Mouse (Mus musculus) forebrain, postnatal 0 days (tissue): ENCODE data around the gene Bbs5. TPM values are rescaled to one million over a fixed set of nuclear protein-coding genes. Genes with fewer than 3 reads are reported as not detected.

ENCODE experiments used
- ATAC-seq: fragments of 200-750 bp; cut with Nextera tagmentation; 2 replicates; pipeline ENCODE4 v1.8.0; 2017; ENCODE audit warnings: mild to moderate bottlenecking, moderate library complexity
- DNase-seq: peaks from one replicate; pipeline ENCODE4 v3.0.0-alpha.2; 2015
- H3K27ac ChIP-seq: fragments of 300-500 bp; sonication (generic); 2 replicates; pipeline ENCODE4 v1.5.1; 2014; ENCODE audit warnings: low read depth, mild to moderate bottlenecking, antibody characterized with exemption, low read length, moderate library complexity, mixed read lengths
- H3K27me3 ChIP-seq: fragments of 300-500 bp; sonication (generic); 2 replicates; pipeline ENCODE4 v1.6.1; 2014; ENCODE audit warnings: mild to moderate bottlenecking, low read length, mixed read lengths; ENCODE audit not compliant: insufficient read depth
- H3K36me3 ChIP-seq: fragments of 300-500 bp; sonication (generic); 2 replicates; pipeline ENCODE4 v1.6.1; 2014; ENCODE audit warnings: mild to moderate bottlenecking, moderate library complexity; ENCODE audit not compliant: insufficient read depth
- H3K4me1 ChIP-seq: fragments of 300-500 bp; sonication (generic); 2 replicates; pipeline ENCODE4 v1.6.1; 2014; ENCODE audit warnings: antibody characterized with exemption; ENCODE audit not compliant: insufficient read depth
- H3K4me2 ChIP-seq: fragments of 300-500 bp; sonication (generic); 2 replicates; pipeline ENCODE4 v1.6.1; 2014; ENCODE audit warnings: low read depth, mild to moderate bottlenecking, moderate library complexity
- H3K4me3 ChIP-seq: fragments of 300-500 bp; sonication (generic); 2 replicates; pipeline ENCODE4 v1.5.1; 2014; ENCODE audit warnings: low read depth, low read length, mixed read lengths
- H3K9ac ChIP-seq: fragments of 300-500 bp; sonication (generic); 2 replicates; pipeline ENCODE4 v1.6.1; 2014; ENCODE audit warnings: mild to moderate bottlenecking
- H3K9me3 ChIP-seq: fragments of 300-500 bp; sonication (generic); 2 replicates; pipeline ENCODE4 v1.6.1; 2016; ENCODE audit warnings: low read length
- CTCF ChIP-seq: sonication (generic); IDR thresholded peaks from 2 replicates; pipeline ENCODE4 v1.5.1; 2016; ENCODE audit warnings: antibody characterized with exemption, control low read depth, low read depth
- WGBS: fragments of 180-500 bp; shearing (Covaris S2); extraction: QIAGEN DNeasy Blood & Tissue Kit; methylation state at CpG from one replicate; pipeline ENCODE4 v1.1.7; 2014; 5-methylcytosine and 5-hydroxymethylcytosine counted together
- polyA plus RNA-seq: library from polyadenylated mRNA; unstranded; fragments of >200 nt; fragmentation: Nextera tagmentation; extraction: Ambion mirVana; gene quantifications from 2 replicates; pipeline ENCODE4 v1.2.1, GENCODE M21; 2015
- total RNA-seq: library from RNA; depleted of rRNA; stranded (reverse); fragments of >200 nt; gene quantifications from 2 replicates; pipeline ENCODE4 v1.2.3, GENCODE M21; 2014; rRNA removed

Gene Bbs5
- total RNA-seq (22.7 and 34.4 TPM in 2 replicates), polyA plus RNA-seq (17.9 and 23.4 TPM in 2 replicates)

GRCm38 (mm10) chr2:69646726-69647490, at the start of gene Bbs5:
Gene Bbs5 (plus strand): TSS chr2:69647171.
- Histone ChIP-seq H3K9me3 (no peaks in the 10 kb centered on the region), H3K36me3 (no peaks in the 10 kb centered on the region), H3K27ac (no peak within 1 kb of the TSS), H3K4me1 (no peaks in the 10 kb centered on the region), H3K9ac (peak within 1 kb of the TSS; percentile 68), H3K4me3 (peak within 1 kb of the TSS; percentile 69), H3K27me3 (no peaks in the 10 kb centered on the region), H3K4me2 (peak within 1 kb of the TSS; percentile 58)
- peak; percentile 98 for ATAC-seq
- 5% methylated on average over 43 of the region's 43 CpGs for WGBS
- no peak for TF ChIP-seq CTCF
- DNase-seq = peak; percentile 94

GRCm38 (mm10) chr2:69603726-69604393, 43.1 kb upstream of the Bbs5 start:
- no peak overlapping the region for H3K27ac ChIP-seq
- H3K4me2 ChIP-seq = no peak overlapping the region
- no peak overlapping the region for H3K4me3 ChIP-seq
- H3K36me3 ChIP-seq = no peaks in the 10 kb centered on the region
- no peaks in the 10 kb centered on the region for H3K27me3 ChIP-seq
- ATAC-seq = no peak
- no peaks in the 10 kb centered on the region for H3K9me3 ChIP-seq
- H3K9ac ChIP-seq = no peak overlapping the region
- 91% methylated on average over 7 of the region's 7 CpGs for WGBS
- no peak for DNase-seq
- no peak for TF ChIP-seq CTCF
- H3K4me1 ChIP-seq = no peaks in the 10 kb centered on the region

- WGBS = 89% methylated on average over 3 of the region's 3 CpGs
- no peaks in the 10 kb centered on the region for H3K9me3 ChIP-seq
- no peak overlapping the region for H3K27ac ChIP-seq
- no peak overlapping the region for H3K9ac ChIP-seq
- H3K27me3 ChIP-seq = no peaks in the 10 kb centered on the region
- no peak for TF ChIP-seq CTCF
- DNase-seq = no peak
- H3K4me2 ChIP-seq = no peak overlapping the region
- no peak for ATAC-seq
- H3K4me3 ChIP-seq = no peak overlapping the region
- no peaks in the 10 kb centered on the region for H3K36me3 ChIP-seq
- no peaks in the 10 kb centered on the region for H3K4me1 ChIP-seq
These were observed 40.4 kb upstream of the Bbs5 start for GRCm38 (mm10) chr2:69606621-69607020.

- H3K36me3 ChIP-seq = no peaks in the 10 kb centered on the region
- ATAC-seq (no peak), DNase-seq (no peak)
- H3K9me3 ChIP-seq = no peaks in the 10 kb centered on the region
- H3K4me2 ChIP-seq = no peak overlapping the region
- no peaks in the 10 kb centered on the region for H3K4me1 ChIP-seq
- no peak overlapping the region for H3K4me3 ChIP-seq
- no peaks in the 10 kb centered on the region for H3K27me3 ChIP-seq
- no peak for TF ChIP-seq CTCF
- no peak overlapping the region for H3K9ac ChIP-seq
- 10% methylated on average over 10 of the region's 10 CpGs for WGBS
- H3K27ac ChIP-seq = no peak overlapping the region
These were observed 34.7 kb upstream of the Bbs5 start for GRCm38 (mm10) chr2:69612237-69612636.

- Histone ChIP-seq H3K4me2 (no peak overlapping the region), H3K4me3 (no peak overlapping the region), H3K4me1 (no peaks in the 10 kb centered on the region), H3K36me3 (no peaks in the 10 kb centered on the region), H3K9ac (no peak overlapping the region), H3K9me3 (no peaks in the 10 kb centered on the region), H3K27me3 (no peaks in the 10 kb centered on the region), H3K27ac (no peak overlapping the region)
- DNase-seq = no peak
- no peak for TF ChIP-seq CTCF
- no peak for ATAC-seq
- WGBS = 49% methylated on average over 9 of the region's 9 CpGs
These were observed 34.3 kb upstream of the Bbs5 start for GRCm38 (mm10) chr2:69612716-69613115.

- no peak for TF ChIP-seq CTCF
- Histone ChIP-seq H3K27me3 (no peaks in the 10 kb centered on the region), H3K36me3 (no peaks in the 10 kb centered on the region), H3K9ac (no peak overlapping the region), H3K4me1 (no peaks in the 10 kb centered on the region), H3K4me3 (no peak overlapping the region), H3K27ac (no peak overlapping the region), H3K9me3 (no peaks in the 10 kb centered on the region), H3K4me2 (no peak overlapping the region)
- ATAC-seq (no peak), DNase-seq (peak; percentile 27)
- WGBS = 72% methylated on average over 4 of the region's 4 CpGs
These were observed 33.7 kb upstream of the Bbs5 start for GRCm38 (mm10) chr2:69613237-69613636.

GRCm38 (mm10) chr2:69618336-69618735, 28.6 kb upstream of the Bbs5 start:
- Histone ChIP-seq H3K4me1 (no peaks in the 10 kb centered on the region), H3K4me2 (no peak overlapping the region), H3K4me3 (no peak overlapping the region), H3K27me3 (no peaks in the 10 kb centered on the region), H3K9me3 (no peaks in the 10 kb centered on the region), H3K9ac (no peak overlapping the region), H3K36me3 (no peaks in the 10 kb centered on the region), H3K27ac (no peak overlapping the region)
- ATAC-seq (no peak), DNase-seq (no peak)
- no peak for TF ChIP-seq CTCF
